20 mouse cellular contexts compared by ENCODE assay signal in genomic region chr14:32520400-32520926, GRCm38 (mm10). TPM values are rescaled to one million over a fixed set of nuclear protein-coding genes. Genes with fewer than 3 reads are reported as not detected.
DNase-seq lines count a peak whose midpoint lies in the region; ATAC-seq and TF ChIP-seq lines count a peak whose summit lies in the region.
"Had no signal": no experiment of that assay in that cellular context is flagged by ENCODE, and none has a peak within 500 bp of the region (broad histone marks: within the 10 kb centered on the region; RNA-seq: fewer than 3 reads in every experiment).

No protein-coding gene starts in this region.

- no peak for DNase-seq in embryonic facial prominence, embryonic 14.5 days (ENCODE audit: low spot score)
- DNase-seq in embryonic facial prominence, embryonic 10.5 days (ENCODE audit: low spot score): no peak
- DNase-seq in kidney, adult 9 months: peak; percentile 24
- DNase-seq in kidney, postnatal 10 days: no peak
- DNase-seq in kidney, postnatal 36 days: peak; percentile 16 to 26
- DNase-seq in kidney, postnatal 25 days: no peak
- DNase-seq: adrenal gland, postnatal 14 days; B cell, adult 2 months; cerebellum, adult 11-12 months; cerebellum, adult 9-10 months; cerebellum, postnatal 25 days; gastrocnemius, postnatal 10 days; heart, adult 2 months had no signal

- TF ChIP-seq POLR2A in myocyte (IDR thresholded peaks at IDR 0.05; ENCODE audit: insufficient read length, low read depth): no peak

- WGBS in embryonic facial prominence, embryonic 14.5 days: 57% methylated on average over 7 of the region's 7 CpGs
- WGBS in embryonic facial prominence, embryonic 10.5 days: 71% methylated on average over 7 of the region's 7 CpGs

- H3K36me3 ChIP-seq in embryonic facial prominence, embryonic 14.5 days (ENCODE audit: control insufficient read depth, insufficient read depth, low read length): peaks cover 59% of the 10 kb centered on the region
- peaks cover 82% of the 10 kb centered on the region for H3K36me3 ChIP-seq in embryonic facial prominence, embryonic 10.5 days (replicated peaks)
- H3K36me3 ChIP-seq in myocyte (ENCODE audit: control insufficient read depth, insufficient read depth): peaks cover 25% of the 10 kb centered on the region

- no peak overlapping the region for H3K9ac ChIP-seq in embryonic facial prominence, embryonic 14.5 days (ENCODE audit: low read depth, low read length)
- H3K9ac ChIP-seq: embryonic facial prominence, embryonic 13.5 days; forebrain, embryonic 15.5 days; heart, embryonic 12.5 days; hindbrain, embryonic 15.5 days had no signal

- 0 out of 2 replicates have a peak, but pooled peaks have one; percentile 37 for ATAC-seq in embryonic facial prominence, embryonic 14.5 days (ENCODE audit: low read depth)
- ATAC-seq: activated CD4-positive, CD25-positive, alpha-beta regulatory T cell, adult 4 months; CD4-positive, CD25-positive, alpha-beta regulatory T cell, adult 4 months; forebrain, embryonic 15.5 days had no signal

- H3K4me3 ChIP-seq in embryonic facial prominence, embryonic 14.5 days (ENCODE audit: low read depth, low read length): no peak overlapping the region
- no peak overlapping the region for H3K4me3 ChIP-seq in embryonic facial prominence, embryonic 10.5 days
- H3K4me3 ChIP-seq in myocyte: no peak overlapping the region
- H3K4me3 ChIP-seq: embryonic facial prominence, embryonic 13.5 days; forebrain, embryonic 15.5 days; heart, adult 2 months; heart, embryonic 12.5 days; hindbrain, embryonic 15.5 days had no signal

- H3K79me2 ChIP-seq in myocyte (ENCODE audit: control insufficient read depth, insufficient read depth): peaks cover 41% of the 10 kb centered on the region

- no peaks in the 10 kb centered on the region for H3K27me3 ChIP-seq in embryonic facial prominence, embryonic 14.5 days (replicated peaks; ENCODE audit: control insufficient read depth, insufficient read depth, low read length)
- H3K27me3 ChIP-seq in embryonic facial prominence, embryonic 10.5 days (replicated peaks; ENCODE audit: low read depth, poor library complexity, severe bottlenecking): no peaks in the 10 kb centered on the region
- H3K27me3 ChIP-seq in myocyte (ENCODE audit: control insufficient read depth, insufficient read depth, insufficient read length): no peaks in the 10 kb centered on the region
- H3K27me3 ChIP-seq: embryonic facial prominence, embryonic 13.5 days; forebrain, embryonic 15.5 days; heart, embryonic 12.5 days; hindbrain, embryonic 15.5 days had no signal

- no peaks in the 10 kb centered on the region for H3K9me3 ChIP-seq in embryonic facial prominence, embryonic 14.5 days (ENCODE audit: control insufficient read depth, low read length)
- no peaks in the 10 kb centered on the region for H3K9me3 ChIP-seq in embryonic facial prominence, embryonic 10.5 days
- H3K9me3 ChIP-seq: embryonic facial prominence, embryonic 13.5 days; forebrain, embryonic 15.5 days; heart, embryonic 12.5 days; hindbrain, embryonic 15.5 days had no signal

- H3K4me1 ChIP-seq in embryonic facial prominence, embryonic 14.5 days (ENCODE audit: control insufficient read depth, insufficient read depth, low read length): peaks cover 6% of the 10 kb centered on the region; the same call in 1 of the 2 replicates
- no peaks in the 10 kb centered on the region for H3K4me1 ChIP-seq in embryonic facial prominence, embryonic 10.5 days

- no peak overlapping the region for H3K4me2 ChIP-seq in embryonic facial prominence, embryonic 14.5 days (ENCODE audit: low read depth, low read length)
- H3K4me2 ChIP-seq in myocyte (ENCODE audit: low read depth): peak overlapping the region; percentile 49
- H3K4me2 ChIP-seq: embryonic facial prominence, embryonic 13.5 days; forebrain, embryonic 15.5 days; heart, embryonic 12.5 days; hindbrain, embryonic 15.5 days had no signal

- no peak overlapping the region for H3K27ac ChIP-seq in embryonic facial prominence, embryonic 14.5 days (replicated peaks; ENCODE audit: low read depth, low read length)
- H3K27ac ChIP-seq in embryonic facial prominence, embryonic 10.5 days (replicated peaks): no peak overlapping the region
- H3K27ac ChIP-seq: embryonic facial prominence, embryonic 13.5 days; forebrain, embryonic 15.5 days; heart, adult 2 months; hindbrain, embryonic 15.5 days had no signal

- no peak overlapping the region for H3ac ChIP-seq in myocyte (ENCODE audit: control insufficient read depth, insufficient read length)

TF ChIP-seq in myocyte, 11 proteins besides CTCF, POLR2A, EP300 and RAD21:
- no peak for TF ChIP-seq MAX (IDR thresholded peaks at IDR 0.05; ENCODE audit: low read depth)

RNA-seq across cellular contexts. Expression of gene Ercc6, which starts 7.1 kb away (rescaled TPM):
- polyA plus RNA-seq in embryonic facial prominence, embryonic 14.5 days (2014; fragmentation: Nextera tagmentation; extraction: Ambion mirVana): 13.4 and 16.1 TPM in 2 replicates
- polyA plus RNA-seq in embryonic facial prominence, embryonic 10.5 days (2016; fragmentation: Nextera tagmentation; extraction: Ambion mirVana): 28.9 and 29.6 TPM in 2 replicates
- polyA plus RNA-seq in myocyte (2012; fragmentation: generic; extraction: Trizol): 2.1 TPM

RNA-seq across cellular contexts. Expression of gene Chat, which starts 54.7 kb away (rescaled TPM):
- not detected in 2 replicates for polyA plus RNA-seq in embryonic facial prominence, embryonic 14.5 days (2014; fragmentation: Nextera tagmentation; extraction: Ambion mirVana)
- polyA plus RNA-seq in embryonic facial prominence, embryonic 10.5 days (2016; fragmentation: Nextera tagmentation; extraction: Ambion mirVana): 0.36 and 0.39 TPM in 2 replicates
- polyA plus RNA-seq in myocyte (2012; fragmentation: generic; extraction: Trizol): not detected
- polyA plus RNA-seq: activated CD4-positive, CD25-positive, alpha-beta regulatory T cell, adult 4 months; CD4-positive, CD25-positive, alpha-beta regulatory T cell, adult 4 months; heart, embryonic 12.5 days had no signal

RNA-seq across cellular contexts. Expression of gene Slc18a3, which starts 55.8 kb away (rescaled TPM):
- polyA plus RNA-seq in embryonic facial prominence, embryonic 14.5 days (2014; fragmentation: Nextera tagmentation; extraction: Ambion mirVana): 0.67 and 0.84 TPM in 2 replicates
- polyA plus RNA-seq in embryonic facial prominence, embryonic 10.5 days (2016; fragmentation: Nextera tagmentation; extraction: Ambion mirVana): 0.45 and 2.2 TPM in 2 replicates
- not detected for polyA plus RNA-seq in myocyte (2012; fragmentation: generic; extraction: Trizol)
- polyA plus RNA-seq: activated CD4-positive, CD25-positive, alpha-beta regulatory T cell, adult 4 months; CD4-positive, CD25-positive, alpha-beta regulatory T cell, adult 4 months had no signal

Comparison
In these comparisons a context has a peak if more than half of its experiments do, and no peak if none do; other contexts are left out.
1. DNase-seq: peak in kidney, adult 9 months (single experiment) and kidney, postnatal 36 days (2 of 2); none in embryonic facial prominence, embryonic 14.5 days (single experiment), embryonic facial prominence, embryonic 10.5 days (single experiment), kidney, postnatal 10 days (single experiment) and kidney, postnatal 25 days (0 of 2).